ENCODE assay signal across 9 mouse cellular contexts in the genomic region with DNA sequence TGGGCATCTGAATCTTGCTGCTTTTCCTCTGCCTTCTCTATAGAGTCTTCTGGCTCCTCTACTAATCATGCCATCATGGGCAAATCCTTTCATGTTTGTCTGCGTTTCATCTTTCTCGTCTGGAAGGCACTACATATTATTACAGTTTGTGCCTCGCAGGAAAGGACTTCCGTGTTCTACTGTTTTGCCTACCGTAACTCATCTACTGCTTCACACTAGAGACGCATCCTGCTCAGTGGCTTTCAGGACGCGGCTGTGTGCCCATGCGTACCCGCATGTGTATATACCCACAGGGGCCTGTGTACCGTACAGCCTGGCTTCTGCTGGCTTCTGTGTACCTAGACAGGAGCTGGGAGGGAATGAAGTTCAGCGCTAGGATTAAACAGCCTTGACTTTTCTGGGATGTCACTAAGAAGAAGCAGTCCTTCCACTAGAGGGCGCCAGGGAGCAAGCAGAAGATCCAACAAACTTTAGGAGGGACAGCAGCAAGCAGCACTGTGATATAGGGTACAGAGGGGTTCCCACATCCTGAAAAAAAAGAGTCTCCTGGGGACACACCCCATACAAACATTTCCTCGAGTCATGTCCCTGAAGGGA.
A peak's percentile ranks its signal among the peaks of the same experiment; 100 is the strongest.
DNase-seq lines count a peak whose midpoint lies in the region; TF ChIP-seq lines count a peak whose summit lies in the region.
"Had no signal": no experiment of that assay in that cellular context is flagged by ENCODE, and none has a peak within 500 bp of the region (broad histone marks: within the 10 kb centered on the region; RNA-seq: fewer than 3 reads in every experiment).

No protein-coding gene starts in this region.

- H3K4me3 ChIP-seq in CH12.LX (replicated peaks in 1 of 3; ENCODE audit: low read depth in 2 of 3, low read length in 2 of 3, poor library complexity in 1 of 3), result peak overlapping the region in 2 of 3 experiments; percentile 16 to 24
- peak overlapping the region; percentile 31; the same call in 1 of the 2 replicates for H3K4me3 ChIP-seq in heart, embryonic 10.5 days
- no peak overlapping the region for H3K4me3 ChIP-seq in lung, adult 2 months (replicated peaks; ENCODE audit: extremely low read depth, low read depth, low read length)
- H3K4me3 ChIP-seq: liver, embryonic 15.5 days had no signal

- H3K4me2 ChIP-seq in CH12.LX (ENCODE audit: insufficient read depth, low read depth, poor library complexity, severe bottlenecking), result peak overlapping the region; percentile 58
- H3K4me2 ChIP-seq: liver, embryonic 15.5 days had no signal

- TF ChIP-seq POLR2A in CH12.LX (IDR thresholded peaks at IDR 0.05; ENCODE audit: low read depth, low read length), result no peak
- TF ChIP-seq POLR2A in lung, adult 2 months (IDR thresholded peaks at IDR 0.05; ENCODE audit: borderline replicate concordance, extremely low read depth, low read depth, low read length), result no peak

- no peaks in the 10 kb centered on the region for H3K79me2 ChIP-seq in CH12.LX (replicated peaks; ENCODE audit: control insufficient read depth, extremely low read depth, insufficient read depth, poor library complexity, severe bottlenecking)

- H3K36me3 ChIP-seq in CH12.LX (replicated peaks in 1 of 2; ENCODE audit: control insufficient read depth in 1 of 2, insufficient read depth in 1 of 2, low read length in 1 of 2), result no peaks in the 10 kb centered on the region
- peaks cover 17% of the 10 kb centered on the region; the same call in 1 of the 2 replicates for H3K36me3 ChIP-seq in heart, embryonic 10.5 days
- H3K36me3 ChIP-seq: liver, embryonic 15.5 days had no signal

- DNase-seq in CH12.LX (ENCODE audit: extremely low read depth), result peak; percentile 62
- peak; percentile 89 for DNase-seq in adrenal gland, postnatal 10 days
- DNase-seq in embryo, embryonic 11 days, result peak; percentile 73
- DNase-seq in heart, embryonic 10.5 days (ENCODE audit: low spot score), result peak; percentile 88
- DNase-seq in kidney, postnatal 14 days, result peak; percentile 84
- DNase-seq in lung, adult 2 months, result peak; percentile 77
- peak; percentile 84 to 91 for DNase-seq in right cerebral cortex, adult 2 months (ENCODE audit: low spot score in 2 of 2)
- DNase-seq in urinary bladder, postnatal 10 days (ENCODE audit: low spot score), result peak; percentile 43

- in situ Hi-C loops in CH12.LX (cut with MboI; ENCODE audit: low pct_ligation_motif_present, low pct_unique_long_range_greater_than_20kb, low sequenced_read_pairs), result loop anchor here (10.0 kb wide), 1 partner anchor 261 kb away; no protein-coding TSS in a partner anchor

- TF ChIP-seq EP300 in CH12.LX (IDR thresholded peaks at IDR 0.05; ENCODE audit: low read length), result no peak

- H3K27me3 ChIP-seq in CH12.LX (replicated peaks), result no peaks in the 10 kb centered on the region
- no peaks in the 10 kb centered on the region for H3K27me3 ChIP-seq in heart, embryonic 10.5 days (ENCODE audit: insufficient read depth, poor library complexity, severe bottlenecking)
- H3K27me3 ChIP-seq: liver, embryonic 15.5 days had no signal

- TF ChIP-seq CTCF in CH12.LX (conservative IDR thresholded peaks at IDR 0.05 in 1 of 2, IDR thresholded peaks at IDR 0.05 in 1 of 2; ENCODE audit: low read depth in 2 of 2, low read length in 2 of 2), result peak; percentile 79 to 83
- TF ChIP-seq CTCF in lung, adult 2 months (IDR thresholded peaks at IDR 0.05; ENCODE audit: insufficient read depth, low read length), result peak; percentile 79

- H3K4me1 ChIP-seq in CH12.LX (ENCODE audit: control insufficient read depth in 1 of 2, insufficient read depth in 2 of 2), result no peaks in the 10 kb centered on the region
- peaks cover 10% of the 10 kb centered on the region for H3K4me1 ChIP-seq in heart, embryonic 10.5 days
- H3K4me1 ChIP-seq in lung, adult 2 months (ENCODE audit: control insufficient read depth, insufficient read depth, low read length), result peaks cover 15% of the 10 kb centered on the region

- WGBS in heart, embryonic 10.5 days, result 37% methylated on average over 14 of the region's 14 CpGs
- 31% methylated on average over 14 of the region's 14 CpGs for WGBS in lung, adult 2 months

- dilution Hi-C loops in CH12.LX (cut with MboI; ENCODE audit: extremely low pct_ligation_motif_present, extremely low pct_unique_long_range_greater_than_20kb, low sequenced_read_pairs), result no loop called here

- peak overlapping the region; percentile 25; the same call in 1 of the 2 replicates for H3K9ac ChIP-seq in CH12.LX (ENCODE audit: insufficient read depth, low read depth)
- H3K9ac ChIP-seq: liver, embryonic 15.5 days had no signal

- H3K27ac ChIP-seq in CH12.LX (ENCODE audit: insufficient read depth, low read depth), result no peak overlapping the region
- H3K27ac ChIP-seq in heart, embryonic 10.5 days, result no peak overlapping the region
- H3K27ac ChIP-seq: liver, embryonic 15.5 days had no signal

- peak; percentile 64 for TF ChIP-seq RAD21 in CH12.LX (IDR thresholded peaks at IDR 0.05; ENCODE audit: low read depth, low read length)

- peaks cover 3% of the 10 kb centered on the region for H3K9me3 ChIP-seq in CH12.LX (replicated peaks; ENCODE audit: low read length)
- H3K9me3 ChIP-seq in heart, embryonic 10.5 days, result no peaks in the 10 kb centered on the region
- H3K9me3 ChIP-seq: liver, embryonic 15.5 days had no signal

TF ChIP-seq in CH12.LX, 34 proteins besides CTCF, POLR2A, EP300 and RAD21:
- no peak for TF ChIP-seq ETS1 (conservative IDR thresholded peaks at IDR 0.05; ENCODE audit: low read depth, low read length)
- no peak for TF ChIP-seq SIN3A (IDR thresholded peaks at IDR 0.05; ENCODE audit: low read length)
- peak; percentile 18; the same call in 1 of the 2 replicates for TF ChIP-seq ZC3H11A (IDR thresholded peaks at IDR 0.05; ENCODE audit: low read depth, low read length)
- TF ChIP-seq USF2 (conservative IDR thresholded peaks at IDR 0.05; ENCODE audit: low read depth, low read length), result no peak
- peak; percentile 77 for TF ChIP-seq ELF1 (IDR thresholded peaks at IDR 0.05; ENCODE audit: low read depth, low read length)
- peak; percentile 76 for TF ChIP-seq SMC3 (IDR thresholded peaks at IDR 0.05; ENCODE audit: low read depth, low read length)
